Mouse (Mus musculus): ENCODE measurements around the gene Brd3os.

- TF ChIP-seq CTCF (IDR thresholded peaks at IDR 0.05; ENCODE audit: extremely low read depth, insufficient read length, insufficient replicate concordance, low read depth, low read length) (no peak), POLR2A (IDR thresholded peaks at IDR 0.05; ENCODE audit: low read depth, low read length) (no peak)
These were observed 27.8 kb downstream of the Brd3os start for GRCm38 (mm10) chr2:27469991-27470355.

Data from small intestine, adult 2 months (tissue).